Mouse (Mus musculus): ENCODE data around the gene Polg2.
"Not testable (repeated sequence)": the region's sequence is repeated elsewhere in the genome, so short reads cannot be mapped to it uniquely, and the experiment has no call there.

The Polg2 gene

DNA sequence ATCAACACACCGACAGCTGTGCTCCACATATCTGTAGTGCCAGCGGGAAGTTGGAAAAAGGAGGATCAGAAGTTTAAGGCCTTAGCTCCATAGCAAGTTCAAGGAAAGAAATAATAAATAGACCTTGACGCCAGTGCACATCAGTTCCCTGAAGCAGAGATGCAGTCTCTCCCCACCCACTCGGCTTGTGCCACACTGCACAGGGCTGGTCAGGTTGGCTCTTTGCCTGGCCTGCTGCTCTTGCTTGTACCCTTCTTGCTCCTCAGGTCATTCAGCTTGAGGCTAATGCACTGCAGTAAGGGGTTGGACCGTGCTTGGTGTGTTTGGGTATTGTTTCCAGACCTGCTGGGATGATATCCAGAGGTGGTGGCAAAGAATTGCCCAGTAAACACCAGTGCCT lies 18.8 kb downstream of the Polg2 start:
- peak; percentile 59 to 67 for DNase-seq

DNA sequence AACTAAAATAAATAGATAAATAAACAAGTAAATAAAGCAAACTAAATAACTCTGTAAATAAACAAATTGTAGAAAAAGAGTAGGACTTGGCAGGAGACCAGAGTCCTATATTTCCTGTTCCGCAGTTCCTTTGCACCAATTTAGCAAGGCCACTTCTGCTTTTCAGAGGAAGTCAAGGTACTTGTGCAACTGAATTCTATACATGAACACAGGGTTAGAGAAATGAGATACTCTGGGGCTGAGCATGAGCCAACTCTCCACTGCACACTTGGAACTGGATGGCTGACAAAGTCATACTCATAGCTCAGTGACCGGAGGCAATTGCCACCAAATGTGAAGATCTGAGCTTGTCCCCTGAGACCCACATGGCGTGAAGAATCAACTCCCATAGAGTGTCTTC lies 20.3 kb downstream of the Polg2 start:
- no peak for DNase-seq

DNA sequence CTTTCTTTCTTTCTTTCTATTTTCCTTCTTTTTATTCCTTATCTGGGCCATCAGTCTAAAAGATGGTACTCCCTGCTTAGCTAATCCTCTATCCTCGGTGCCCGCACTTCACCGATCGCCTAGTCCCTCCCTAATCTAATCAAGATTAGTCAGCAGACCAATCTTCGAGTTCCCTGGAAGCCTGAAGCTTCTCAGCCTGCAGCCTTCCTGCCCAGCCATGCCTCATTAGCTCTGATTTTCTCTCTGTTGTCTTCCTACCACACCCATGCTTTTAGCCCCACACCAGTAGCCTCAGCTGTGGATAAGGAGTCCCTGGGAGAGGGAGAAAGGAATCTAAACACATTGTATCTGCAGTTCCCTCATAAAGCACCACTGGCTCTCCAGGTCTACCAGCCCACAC lies 23.8 kb downstream of the Polg2 start:
- DNase-seq: no peak

DNA sequence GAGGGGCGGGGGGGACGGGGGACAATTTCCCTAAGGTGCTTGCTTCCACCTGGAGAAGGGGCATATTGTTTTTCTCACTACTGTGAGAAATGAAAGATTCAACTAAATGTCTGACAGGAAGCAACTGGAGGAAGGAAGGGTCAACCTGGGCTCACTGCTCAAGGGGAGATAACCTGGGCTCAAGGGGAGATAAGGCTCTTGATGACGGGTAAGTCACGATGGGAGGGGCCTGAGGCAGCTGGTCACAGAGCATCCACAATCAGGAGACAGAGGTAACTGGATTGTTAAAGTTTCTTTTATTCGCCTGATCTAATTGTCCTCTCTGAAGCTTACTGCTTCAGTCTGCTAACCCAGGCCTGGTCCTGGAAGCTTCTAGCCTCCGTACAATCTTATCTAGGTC lies 26.0 kb downstream of the Polg2 start:
- no peak for DNase-seq

DNA sequence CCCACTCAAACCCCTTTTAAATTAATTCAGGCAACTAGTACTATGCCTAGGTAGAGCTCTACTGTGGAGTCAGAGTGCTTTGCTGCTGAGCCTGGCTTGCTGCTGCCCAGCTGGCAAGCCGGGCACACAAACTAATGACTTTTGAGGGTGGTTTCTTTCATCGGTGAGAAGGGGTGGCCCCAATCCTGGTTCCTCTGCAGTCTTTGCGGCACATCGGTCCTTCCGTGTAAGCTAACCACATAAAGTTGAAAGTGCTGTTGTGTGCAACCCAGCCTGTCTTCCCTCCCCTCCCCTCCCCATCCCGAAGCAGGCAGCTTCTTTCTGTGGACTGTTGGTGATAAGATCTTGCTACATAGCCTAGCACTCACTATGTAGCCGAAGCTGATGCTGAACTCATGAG lies 27.2 kb downstream of the Polg2 start:
- no peak for DNase-seq

DNA sequence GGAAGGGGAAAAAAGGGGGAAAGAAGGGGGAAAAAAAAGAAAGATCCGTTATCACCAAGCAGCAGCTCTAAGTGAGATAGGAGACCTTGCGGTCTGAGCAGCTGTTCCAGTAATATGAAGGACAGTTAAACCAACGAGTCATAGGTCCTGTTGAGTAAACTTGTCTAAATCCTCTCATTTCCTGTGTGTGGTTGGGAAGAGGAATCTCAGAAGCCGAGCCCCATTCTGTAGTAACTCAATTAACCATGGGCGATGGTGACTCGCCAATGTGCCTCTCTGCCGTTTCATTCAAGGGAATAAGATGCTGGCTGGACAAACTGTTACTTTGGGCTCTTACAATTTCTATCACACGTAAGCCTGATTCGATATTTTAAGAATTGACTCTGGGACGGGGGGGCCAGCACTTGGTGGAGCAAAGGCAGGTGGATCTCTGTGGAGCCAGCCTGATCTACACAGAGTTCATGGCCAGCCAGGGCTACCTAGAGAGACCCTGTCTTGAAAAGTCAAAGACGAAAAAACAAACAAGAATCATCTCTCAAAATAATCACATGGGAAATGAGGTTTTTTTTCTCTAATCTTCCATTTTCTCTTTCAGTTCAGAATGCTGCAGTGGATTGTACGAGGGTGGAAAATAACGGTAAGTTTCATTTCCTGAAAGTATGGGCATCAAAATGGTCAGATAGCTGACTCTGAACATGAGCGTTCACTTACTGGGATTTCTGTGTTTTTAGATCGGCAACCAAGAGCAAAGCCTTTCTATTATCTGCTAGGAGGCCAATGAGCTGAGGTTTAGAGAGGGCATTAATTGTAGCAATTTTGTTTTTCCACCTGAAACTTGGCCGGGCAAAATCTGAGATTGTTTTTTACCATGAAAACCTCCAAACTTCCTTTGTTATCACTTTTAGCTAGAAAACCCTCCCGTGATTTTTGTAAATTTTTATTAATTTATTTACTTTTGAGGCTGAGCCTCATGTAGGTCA lies 28.0 kb downstream of the Polg2 start, which contains the start of gene Milr1:
Milr1 (plus strand) TSS at position 188 of the 980 bp plus-strand sequence.
- no peak for DNase-seq

DNA sequence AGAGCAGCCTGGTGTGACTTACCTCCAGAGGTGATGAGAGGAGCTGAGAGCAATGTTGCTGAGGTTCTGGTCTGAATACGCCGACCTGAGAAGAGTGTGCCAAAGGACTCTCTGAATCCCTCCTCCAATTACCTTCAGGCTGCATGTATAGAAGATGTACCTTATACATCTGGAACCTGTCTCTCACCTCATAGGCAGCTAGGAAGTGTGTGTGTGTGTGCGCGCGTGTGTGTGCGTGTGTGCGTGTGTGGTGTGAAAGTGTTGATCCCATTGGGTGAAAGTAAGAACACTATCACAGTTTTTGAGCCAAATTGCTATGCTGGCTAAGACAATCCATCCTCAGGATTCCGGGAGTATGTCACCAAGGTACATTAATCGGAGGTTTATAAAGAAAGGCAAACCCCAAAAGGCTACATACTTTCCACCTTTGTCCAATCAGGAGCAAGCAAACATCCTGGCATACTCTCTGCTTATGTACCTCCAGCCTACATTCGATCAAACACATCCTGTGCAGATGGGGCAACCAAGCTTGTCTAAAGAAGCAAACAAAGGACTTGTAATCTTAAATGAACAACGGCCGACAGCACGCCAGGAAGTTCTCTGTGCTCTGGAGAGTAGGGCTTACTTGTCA lies 29.1 kb downstream of the Polg2 start, which contains the start of gene Pecam1:
Pecam1 (minus strand) TSS at position 508 of the 631 bp plus-strand sequence.
- DNase-seq: no peak

DNA sequence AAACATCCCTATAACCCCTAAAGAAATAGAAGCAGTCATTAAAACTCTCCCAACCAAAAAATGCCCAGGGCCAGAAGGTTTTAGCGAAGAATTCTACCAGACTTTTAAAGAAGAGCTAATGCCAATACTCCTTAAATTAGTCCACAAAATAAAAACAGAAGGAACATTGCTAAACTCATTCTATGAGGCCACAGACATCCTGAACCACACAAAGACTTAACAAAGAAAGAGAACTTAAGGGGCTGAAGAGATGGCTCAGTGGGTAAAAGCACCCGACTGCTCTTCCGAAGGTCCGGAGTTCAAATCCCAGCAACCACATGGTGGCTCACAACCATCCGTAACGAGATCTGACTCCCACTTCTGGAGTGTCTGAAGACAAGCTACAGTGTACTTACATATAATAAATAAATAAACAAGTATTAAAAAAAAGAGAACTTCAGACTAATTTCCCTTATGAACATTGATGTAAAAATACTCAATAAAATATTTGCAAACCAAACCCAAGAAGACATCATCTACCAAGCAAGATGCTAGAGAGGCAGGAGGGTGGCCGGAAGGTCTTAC lies 29.7 kb downstream of the Polg2 start:
- not testable (repeated sequence) for DNase-seq

DNA sequence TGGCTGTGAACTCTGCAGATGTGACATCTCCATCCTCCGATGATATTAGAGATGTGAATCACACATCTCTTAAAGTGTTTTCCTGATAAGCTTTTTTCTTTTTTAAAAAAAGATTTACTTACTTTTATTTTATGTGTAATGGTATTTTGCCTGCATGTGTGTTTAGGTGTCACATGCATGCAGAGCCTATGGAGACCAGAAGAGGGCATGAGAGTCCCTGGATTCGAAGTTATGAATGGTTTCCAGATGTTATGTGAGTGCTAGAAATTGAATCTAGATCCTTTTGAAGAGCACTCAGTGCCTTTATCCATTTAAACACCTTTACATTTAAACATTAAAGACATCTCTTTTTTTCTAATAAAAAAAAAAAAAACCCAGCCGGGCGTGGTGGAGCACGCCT lies 34.4 kb downstream of the Polg2 start:
- DNase-seq: no peak

DNA sequence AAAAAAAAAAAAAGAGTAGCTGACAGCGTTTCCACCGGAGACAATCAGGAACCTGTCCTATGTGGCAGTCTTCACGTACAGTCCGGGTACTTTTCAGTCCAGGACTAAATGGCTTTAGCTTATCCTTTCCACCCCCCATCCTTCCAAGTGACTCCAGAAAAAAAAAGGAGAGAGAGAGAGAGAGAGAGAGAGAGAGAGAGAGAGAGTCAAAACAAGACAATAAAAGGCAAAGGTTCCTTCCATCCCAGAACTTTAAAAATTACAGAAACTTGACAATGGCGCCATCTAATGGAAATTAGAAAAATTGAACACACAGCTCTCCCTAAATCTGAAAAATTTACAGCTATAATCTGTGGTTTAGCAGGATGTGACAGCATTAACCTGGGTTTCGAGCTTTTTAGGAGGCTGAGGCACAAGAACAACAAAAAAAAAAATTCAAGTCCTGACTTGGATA lies 36.9 kb downstream of the Polg2 start:
- peak in 1 of 2 experiments; percentile 50 for DNase-seq

DNA sequence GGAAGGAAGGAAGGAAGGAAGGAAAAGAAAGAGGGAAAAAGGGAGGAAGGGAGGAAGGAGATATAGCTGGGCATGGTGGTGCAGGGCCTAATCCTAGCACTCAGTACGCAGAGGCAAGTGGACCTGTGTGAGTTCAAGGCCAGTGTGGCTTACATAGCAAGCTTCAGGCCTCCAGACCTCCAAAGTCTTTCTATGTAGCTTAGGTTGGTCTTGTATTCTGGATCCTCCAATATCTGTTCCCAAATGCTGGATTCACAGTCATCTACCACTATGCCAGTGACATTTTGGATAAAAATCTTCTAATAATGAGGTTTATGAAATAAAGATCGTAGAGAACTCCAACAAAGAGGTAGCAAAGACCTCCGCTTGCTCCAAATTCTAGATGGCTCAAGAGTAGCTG lies 37.5 kb downstream of the Polg2 start:
- DNase-seq: no peak

DNA sequence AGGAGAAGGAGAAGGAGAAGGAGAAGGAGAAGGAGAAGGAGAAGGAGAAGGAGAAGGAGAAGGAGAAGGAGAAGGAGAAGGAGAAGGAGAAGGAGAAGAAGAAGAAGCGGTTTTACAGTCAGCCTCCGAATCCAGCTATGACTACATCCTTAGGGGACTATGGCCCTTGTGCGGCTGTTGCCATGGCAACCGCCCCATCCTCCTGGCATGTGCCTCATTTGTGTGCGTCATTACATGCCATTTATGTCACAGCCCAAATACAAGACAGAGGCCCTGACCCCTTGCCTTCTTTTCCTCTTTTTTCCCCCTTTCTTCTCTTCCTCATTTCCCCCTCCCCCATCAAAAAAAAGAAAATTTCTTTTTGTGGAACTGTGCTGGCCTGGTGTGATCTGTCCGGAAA lies 38.1 kb downstream of the Polg2 start:
- DNase-seq: peak; percentile 59 to 63

DNA sequence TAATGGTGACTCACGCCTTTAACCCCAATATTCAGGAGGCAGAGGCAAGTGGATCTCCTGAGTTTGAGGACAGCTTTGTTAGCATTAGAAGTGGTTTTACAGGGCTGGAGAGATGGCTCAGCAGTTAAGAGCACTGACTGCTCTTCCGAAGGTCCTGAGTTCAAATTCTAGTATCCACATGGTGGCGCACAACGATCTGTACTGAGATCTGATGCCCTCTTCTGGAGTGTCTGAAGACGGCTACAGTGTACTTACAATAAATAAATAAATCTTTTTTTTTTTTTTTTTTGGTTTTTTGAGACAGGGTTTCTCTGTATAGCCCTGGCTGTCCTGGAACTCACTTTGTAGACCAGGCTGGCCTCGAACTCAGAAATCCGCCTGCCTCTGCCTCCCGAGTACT lies 38.6 kb downstream of the Polg2 start:
- DNase-seq: not testable (repeated sequence)

DNA sequence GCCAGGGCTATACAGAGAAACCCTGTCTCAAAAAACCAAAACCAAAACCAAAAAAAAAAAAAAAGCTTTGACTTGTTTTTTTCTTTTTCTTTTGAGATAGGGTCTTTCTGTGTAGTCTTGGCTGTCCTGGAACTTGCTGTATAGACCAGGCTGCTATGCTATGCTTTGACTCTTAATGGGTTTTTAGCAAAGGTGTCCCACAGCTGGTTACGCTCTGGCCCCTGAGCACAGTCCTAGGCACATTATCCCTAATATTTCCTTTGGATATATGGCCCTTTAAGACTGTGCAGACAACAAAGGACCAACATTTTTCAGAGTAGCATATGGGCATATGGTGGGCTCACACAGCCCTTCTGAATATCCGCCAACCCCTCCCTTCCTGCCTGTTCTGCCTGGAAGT lies 40.2 kb downstream of the Polg2 start:
- peak in 1 of 2 experiments; percentile 32 for DNase-seq

DNA sequence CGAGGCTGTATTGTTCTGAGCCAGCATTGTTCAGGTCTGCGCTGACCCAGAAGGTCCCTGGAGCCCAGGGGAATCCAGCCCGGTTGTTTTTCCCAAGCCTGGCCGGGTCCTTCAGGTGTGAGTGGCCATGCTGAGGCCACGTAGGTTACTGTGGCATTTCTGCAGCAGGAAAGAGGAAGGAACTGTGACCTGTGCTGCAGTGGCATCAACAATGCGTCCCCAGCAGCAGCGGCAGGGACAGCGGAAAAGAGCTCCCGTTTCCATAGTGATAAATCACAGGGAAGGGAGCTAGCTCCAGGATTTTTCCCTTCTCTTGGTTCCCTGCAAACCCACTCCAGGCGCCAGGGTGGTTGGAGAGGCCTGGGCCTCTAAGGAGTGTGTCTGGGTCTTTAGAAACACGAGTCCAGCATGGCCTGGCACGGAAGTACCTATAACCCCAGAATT lies 42.1 kb downstream of the Polg2 start:
- peak in 1 of 2 experiments; percentile 24 for DNase-seq

DNA sequence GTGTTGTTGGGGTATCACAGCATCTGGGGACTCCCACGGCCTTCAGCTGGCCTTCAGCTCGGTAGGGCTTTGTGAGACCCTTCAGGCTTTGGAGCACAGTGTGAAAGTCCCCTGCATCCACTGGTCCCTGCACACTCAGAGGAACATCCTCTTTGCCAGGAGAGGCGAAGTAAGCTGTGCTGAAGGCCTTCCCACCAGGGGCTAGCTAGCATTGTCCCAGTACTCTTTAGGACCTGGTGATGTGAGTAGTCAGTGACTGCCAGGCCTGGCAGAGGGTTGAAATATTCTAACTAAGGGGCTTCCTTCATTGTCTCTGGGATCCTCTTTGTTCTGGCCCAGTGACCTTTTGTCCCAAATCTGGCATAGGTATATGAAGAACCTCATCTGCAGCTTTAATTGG lies 42.7 kb downstream of the Polg2 start:
- no peak for DNase-seq

DNA sequence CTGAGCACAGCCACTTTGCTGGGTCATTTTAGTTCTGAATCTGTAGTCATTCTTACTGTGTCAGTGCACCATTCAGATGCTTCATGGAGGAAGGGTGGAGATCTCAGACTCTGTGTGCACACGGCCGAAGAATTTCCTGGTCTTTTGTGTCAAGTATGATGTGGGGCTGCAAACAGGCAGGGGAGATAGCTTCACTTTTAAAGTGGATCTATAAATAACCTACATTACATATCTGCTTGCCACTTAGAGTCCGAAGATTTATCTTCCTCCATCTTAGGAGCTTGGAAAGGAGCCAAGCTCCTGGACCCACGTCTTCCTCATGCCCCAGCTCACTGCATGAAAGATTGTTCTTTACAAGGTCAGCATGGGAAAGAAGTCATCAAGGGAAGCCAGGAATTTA lies 48.6 kb downstream of the Polg2 start:
- DNase-seq: no peak

DNA sequence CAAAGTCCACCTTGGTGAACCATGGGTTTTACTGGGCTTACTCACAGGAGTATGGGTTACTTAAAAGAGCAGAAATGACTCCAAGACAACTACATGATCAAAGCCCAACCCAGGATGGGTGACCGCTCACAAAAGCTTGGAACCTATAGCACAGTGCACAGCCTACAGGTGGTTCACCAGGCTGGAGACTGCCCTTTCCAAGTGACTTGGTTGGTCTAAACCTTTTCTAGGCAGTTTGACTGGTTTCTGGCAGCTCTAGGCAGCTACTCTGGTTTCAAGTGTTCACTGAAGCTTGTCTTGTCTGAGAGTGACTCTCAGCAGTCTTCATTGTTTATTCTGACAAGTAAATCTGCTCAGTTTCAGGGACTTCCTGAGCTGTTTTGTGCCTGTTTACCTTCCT lies 49.7 kb downstream of the Polg2 start:
- no peak for DNase-seq

DNA sequence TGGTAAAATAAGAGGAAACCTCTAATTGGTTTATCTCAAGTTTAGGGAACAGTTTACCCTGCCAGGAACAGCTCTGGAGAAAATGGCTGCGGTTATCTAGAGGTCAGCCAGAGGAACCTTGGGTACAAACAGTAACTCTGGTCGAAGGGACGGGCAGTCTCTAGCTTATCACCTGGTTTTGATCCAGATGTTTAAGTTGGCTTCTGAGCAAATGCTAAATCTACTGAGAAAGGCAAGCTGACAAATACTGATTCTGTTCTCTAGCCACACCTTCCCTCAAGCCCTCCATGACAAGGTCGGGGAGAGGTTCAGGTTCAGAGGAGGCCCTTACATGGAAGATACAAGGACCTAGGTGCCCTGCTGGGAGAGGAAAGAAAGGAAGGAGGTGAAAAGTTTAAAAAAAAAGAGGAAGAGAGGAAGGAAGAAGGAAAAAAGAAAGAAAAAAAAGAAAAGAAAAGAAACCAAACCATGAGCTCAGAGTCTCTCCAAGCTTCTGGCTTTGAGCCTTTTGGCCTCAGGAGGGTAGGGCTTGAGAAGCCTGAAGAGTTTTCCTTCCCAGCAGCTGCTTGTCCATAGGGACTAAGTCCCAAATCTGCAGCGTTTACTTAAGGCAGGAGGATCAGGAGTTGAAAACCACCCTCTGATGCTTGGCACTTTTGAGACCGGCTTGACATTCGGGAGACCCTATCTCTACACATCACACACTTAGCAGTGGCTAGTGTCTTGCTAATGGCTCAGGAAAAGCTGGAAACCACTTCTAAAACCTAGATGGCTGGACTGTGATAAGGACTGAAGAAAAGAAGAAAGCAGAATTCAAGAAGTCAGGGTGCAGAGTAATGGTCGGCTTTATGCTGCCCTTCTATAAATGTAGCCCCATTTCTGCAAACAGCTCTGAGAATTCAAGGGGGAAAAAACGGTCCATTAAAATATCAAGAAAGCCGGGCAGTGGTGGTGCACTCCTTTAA lies 50.7 kb downstream of the Polg2 start:
- no peak for DNase-seq

DNA sequence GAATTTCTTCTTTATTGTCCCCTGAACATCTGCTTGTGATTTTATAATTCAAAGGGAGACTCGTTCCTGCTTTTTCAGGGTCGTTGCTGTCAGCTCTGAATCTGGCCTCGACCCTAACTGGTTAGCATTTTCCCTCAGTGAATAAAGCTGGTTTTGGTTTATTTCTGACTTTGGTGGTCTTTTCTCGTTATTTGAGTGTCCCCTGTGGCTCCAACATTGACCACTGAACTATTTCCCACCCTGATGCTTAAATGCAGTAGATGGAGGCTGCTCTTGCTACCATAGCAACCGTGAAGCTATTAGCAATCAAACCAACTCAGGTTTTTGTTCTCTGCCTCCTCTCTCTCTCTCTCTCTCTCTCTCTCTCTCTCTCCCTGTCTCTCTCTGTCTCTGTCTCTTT lies 51.4 kb downstream of the Polg2 start:
- DNase-seq: no peak

DNA sequence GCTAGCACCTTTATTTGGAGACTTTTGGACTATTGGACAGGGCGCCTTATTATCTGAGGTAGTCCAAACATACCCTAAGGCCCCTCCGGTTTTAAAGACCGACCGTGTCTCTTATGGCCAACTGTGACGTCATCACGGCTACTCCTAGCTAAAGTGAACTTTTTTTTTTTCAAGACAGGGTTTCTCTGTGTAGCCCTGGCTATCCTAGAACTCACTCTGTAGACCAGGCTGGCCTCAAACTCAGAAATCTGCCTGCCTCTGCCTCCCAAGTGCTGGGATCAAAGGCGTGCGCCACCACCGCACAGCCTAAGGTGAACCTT lies 54.5 kb downstream of the Polg2 start:
- DNase-seq: not testable (repeated sequence)

DNA sequence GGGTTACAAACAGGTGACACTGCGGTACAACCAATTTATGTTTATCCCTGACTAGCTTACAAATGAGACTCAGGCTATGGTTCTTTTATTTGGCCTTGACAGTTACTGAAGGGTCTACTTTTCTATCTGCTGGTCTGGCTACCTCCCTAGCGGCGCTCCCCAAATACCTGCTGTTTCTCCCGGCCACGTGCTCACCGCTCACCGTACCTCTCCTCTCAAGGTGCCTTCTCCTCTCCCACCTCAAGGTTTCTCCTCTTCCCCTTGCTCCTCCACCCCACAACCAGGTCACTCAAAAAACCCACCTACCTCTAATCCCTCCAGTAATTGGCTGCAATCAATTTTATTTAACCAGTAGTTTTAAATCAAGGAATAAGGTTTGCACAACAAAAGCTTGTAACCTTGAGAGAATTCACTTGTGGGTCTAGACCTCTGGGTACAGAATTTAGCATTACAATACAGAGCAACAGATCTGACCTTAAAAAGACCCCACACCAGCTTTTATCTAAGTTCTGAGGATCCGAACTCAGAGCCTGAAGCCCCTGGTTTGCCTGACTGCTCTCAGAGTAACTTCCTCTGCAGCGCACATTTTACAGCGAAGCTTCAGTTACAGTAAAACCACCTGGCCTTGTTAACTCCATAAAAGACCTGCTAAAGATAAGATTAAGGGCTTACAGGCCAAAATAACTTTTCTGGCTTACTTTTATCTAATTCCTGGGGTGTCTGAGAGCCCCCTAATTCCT lies 55.0 kb downstream of the Polg2 start:
- DNase-seq: no peak
